Mouse (Mus musculus): Measurements from ENCODE around the gene Slc5a5.

The Slc5a5 gene

DNA sequence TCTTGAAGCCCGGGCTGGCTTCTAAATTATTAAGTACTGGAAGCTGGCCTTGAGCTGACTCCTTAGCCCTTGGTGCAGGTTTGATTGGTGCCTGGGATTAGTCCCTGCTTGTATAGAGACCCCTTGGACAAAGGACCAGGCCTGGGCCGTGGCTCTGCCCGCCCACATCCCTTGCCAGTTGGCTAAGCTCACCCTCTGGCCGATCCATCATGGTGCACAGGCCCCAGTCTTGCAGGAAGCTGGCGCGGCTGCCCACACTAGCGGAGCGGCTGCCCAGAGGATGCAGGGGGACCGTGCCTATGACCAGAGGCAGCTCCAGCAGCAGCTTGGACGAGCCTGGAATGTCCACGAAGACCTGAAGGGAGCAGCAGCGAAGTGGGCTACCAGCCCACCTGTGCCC lies 55.9 kb downstream of the Slc5a5 start:
- DNase-seq (ENCODE audit: extremely low read depth, low read depth, low spot score) = no peak

DNA sequence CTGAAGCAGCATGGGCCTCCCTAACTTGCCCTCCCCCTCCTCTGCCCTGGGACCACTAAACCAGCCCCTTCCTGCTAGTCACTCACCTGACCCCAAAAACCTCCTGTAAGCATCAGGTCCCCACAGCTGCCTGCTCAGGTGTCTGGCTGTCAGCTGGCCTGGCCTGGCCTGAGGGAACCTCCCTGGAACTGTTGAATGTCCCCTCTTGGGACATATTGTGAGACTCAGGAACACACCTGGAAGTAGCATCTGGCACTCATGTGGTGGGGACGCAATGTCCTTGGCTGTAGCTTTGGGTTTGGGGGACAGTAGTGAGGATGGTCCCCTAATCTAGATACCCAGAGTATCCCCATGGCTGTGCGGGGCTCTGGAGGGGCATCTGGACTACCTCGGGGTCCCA lies 58.5 kb downstream of the Slc5a5 start:
- no peak for DNase-seq (ENCODE audit: extremely low read depth, low read depth, low spot score)

DNA sequence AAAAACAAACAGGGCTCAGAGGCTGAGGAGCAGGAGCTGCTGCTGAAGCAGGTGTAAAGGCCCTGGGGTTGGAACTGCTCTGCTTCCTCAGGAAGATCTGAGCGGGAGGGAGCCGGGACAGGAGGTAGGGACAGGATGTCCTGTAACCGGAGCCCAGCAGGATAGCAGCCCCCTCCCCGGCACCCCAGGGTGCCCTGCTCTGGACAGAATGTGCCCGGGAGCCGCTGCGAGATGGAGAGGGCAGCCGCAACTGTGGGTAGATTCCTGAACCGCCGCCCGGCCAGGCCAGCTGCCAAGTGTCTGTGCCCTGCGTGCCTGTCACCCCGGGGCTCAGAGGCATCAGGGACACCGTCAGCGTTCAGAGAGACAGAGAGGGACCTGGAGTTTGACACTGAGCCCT lies 59.0 kb downstream of the Slc5a5 start:
- DNase-seq (ENCODE audit: extremely low read depth, low read depth, low spot score) = no peak

DNA sequence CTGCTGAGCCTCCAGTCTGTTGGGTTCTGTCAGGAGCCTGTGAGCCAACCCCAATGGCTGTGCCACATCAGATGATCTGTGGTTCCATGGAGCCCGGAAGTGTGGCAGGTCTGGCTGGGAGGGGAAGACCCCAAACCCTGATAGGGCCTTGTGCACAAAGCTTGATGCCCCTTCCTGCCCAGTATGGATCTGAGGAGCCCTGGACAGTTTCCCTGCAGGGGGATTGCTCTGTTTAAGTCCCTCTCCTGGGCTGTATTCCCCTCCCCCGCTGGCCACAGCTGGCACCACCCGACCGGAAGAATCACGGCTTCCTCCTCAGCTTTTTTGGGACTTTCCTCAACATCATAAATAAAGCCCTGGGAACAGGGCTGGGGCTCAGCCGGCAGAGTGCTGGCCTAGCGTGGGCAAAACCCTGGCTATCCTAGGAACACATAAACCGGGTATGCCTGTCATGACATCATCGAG lies 59.5 kb downstream of the Slc5a5 start:
- no peak for DNase-seq (ENCODE audit: extremely low read depth, low read depth, low spot score)

Measured in fat pad, adult 2 months (tissue).